Mouse (Mus musculus): ENCODE measurements around the gene Tpsb2. TPM values are rescaled to one million over a fixed set of nuclear protein-coding genes. Genes with fewer than 3 reads are reported as not detected.

Gene Tpsb2
- polyA plus RNA-seq, 1 experiment from 2014 or later: not detected

- Histone ChIP-seq H3K9ac (ENCODE audit: low read length) (no peak overlapping the region), H3K4me1 (ENCODE audit: control insufficient read depth, insufficient read depth, low read length) (peaks cover 39% of the 10 kb centered on the region), H3K36me3 (ENCODE audit: control insufficient read depth, insufficient read depth, low read length) (no peaks in the 10 kb centered on the region)
Observed at GRCm38 (mm10) chr17:25401491-25401890, 35.4 kb downstream of the Tpsb2 start.

GRCm38 (mm10) chr17:25402224-25402623 lies 36.1 kb downstream of the Tpsb2 start:
- no peak overlapping the region for H3K27ac ChIP-seq (ENCODE audit: low read depth, low read length)
- 85% methylated on average over 13 of the region's 13 CpGs for WGBS

More at GRCm38 (mm10) chr17:25401491-25401890, 35.4 kb downstream of the Tpsb2 start:
- Histone ChIP-seq H3K27me3 (ENCODE audit: control insufficient read depth, insufficient read depth, low read length) (no peaks in the 10 kb centered on the region), H3K27ac (ENCODE audit: low read depth, low read length) (no peak overlapping the region), H3K9me3 (ENCODE audit: control insufficient read depth, low read length) (no peaks in the 10 kb centered on the region), H3K4me3 (ENCODE audit: low read depth, low read length) (no peak overlapping the region), H3K4me2 (no peak overlapping the region)
- no peak for DNase-seq (ENCODE audit: low spot score, missing footprints)
- no peak for ATAC-seq (ENCODE audit: low FRiP score)
- 13% methylated on average over 4 of the region's 4 CpGs for whole genome bisulfite sequencing

GRCm38 (mm10) chr17:25404190-25404589 lies 38.1 kb downstream of the Tpsb2 start:
- no peak for DNase-seq (ENCODE audit: low spot score, missing footprints)
- H3K9me3 ChIP-seq (ENCODE audit: control insufficient read depth, low read length): no peaks in the 10 kb centered on the region
- no peak overlapping the region for H3K9ac ChIP-seq (ENCODE audit: low read length)
- ATAC-seq (ENCODE audit: low FRiP score): no peak
- H3K4me2 ChIP-seq: no peak overlapping the region
- no peak overlapping the region for H3K4me3 ChIP-seq (ENCODE audit: low read depth, low read length)
- 29% methylated on average over 3 of the region's 3 CpGs for WGBS
- H3K27ac ChIP-seq (ENCODE audit: low read depth, low read length): peak overlapping the region; percentile 40
- H3K36me3 ChIP-seq (ENCODE audit: control insufficient read depth, insufficient read depth, low read length): no peaks in the 10 kb centered on the region
- H3K27me3 ChIP-seq (ENCODE audit: control insufficient read depth, insufficient read depth, low read length): no peaks in the 10 kb centered on the region
- peaks cover 53% of the 10 kb centered on the region for H3K4me1 ChIP-seq (ENCODE audit: control insufficient read depth, insufficient read depth, low read length)

More at GRCm38 (mm10) chr17:25402224-25402623, 36.1 kb downstream of the Tpsb2 start:
- Histone ChIP-seq H3K36me3 (ENCODE audit: control insufficient read depth, insufficient read depth, low read length) (no peaks in the 10 kb centered on the region), H3K4me3 (ENCODE audit: low read depth, low read length) (no peak overlapping the region), H3K9me3 (ENCODE audit: control insufficient read depth, low read length) (no peaks in the 10 kb centered on the region), H3K9ac (ENCODE audit: low read length) (no peak overlapping the region), H3K4me1 (ENCODE audit: control insufficient read depth, insufficient read depth, low read length) (peaks cover 46% of the 10 kb centered on the region), H3K27me3 (ENCODE audit: control insufficient read depth, insufficient read depth, low read length) (no peaks in the 10 kb centered on the region), H3K4me2 (no peak overlapping the region)
- DNase-seq (ENCODE audit: low spot score, missing footprints) (no peak), ATAC-seq (ENCODE audit: low FRiP score) (no peak)

- DNase-seq (ENCODE audit: low spot score, missing footprints): no peak
- H3K9me3 ChIP-seq (ENCODE audit: control insufficient read depth, low read length): no peaks in the 10 kb centered on the region
- WGBS: 14% methylated on average over 9 of the region's 10 CpGs
- H3K4me1 ChIP-seq (ENCODE audit: control insufficient read depth, insufficient read depth, low read length): peaks cover 51% of the 10 kb centered on the region
- peak overlapping the region; percentile 14; the same call in 1 of the 2 replicates for H3K9ac ChIP-seq (ENCODE audit: low read length)
- H3K27me3 ChIP-seq (ENCODE audit: control insufficient read depth, insufficient read depth, low read length): no peaks in the 10 kb centered on the region; the same call in 1 of the 2 replicates
- no peak overlapping the region for H3K4me2 ChIP-seq
- H3K36me3 ChIP-seq (ENCODE audit: control insufficient read depth, insufficient read depth, low read length): no peaks in the 10 kb centered on the region
- peak overlapping the region; percentile 52 for H3K27ac ChIP-seq (ENCODE audit: low read depth, low read length)
- no peak overlapping the region for H3K4me3 ChIP-seq (ENCODE audit: low read depth, low read length)
- ATAC-seq (ENCODE audit: low FRiP score): peak; percentile 70
Observed at GRCm38 (mm10) chr17:25405224-25405895, 39.3 kb downstream of the Tpsb2 start.

- peak; percentile 22; the same call in 1 of the 2 replicates for ATAC-seq (ENCODE audit: low FRiP score)
- 16% methylated on average over 6 of the region's 6 CpGs for WGBS
Observed at GRCm38 (mm10) chr17:25406011-25406441, 39.9 kb downstream of the Tpsb2 start.

GRCm38 (mm10) chr17:25407352-25407751 lies 41.2 kb downstream of the Tpsb2 start:
- no peak for ATAC-seq (ENCODE audit: low FRiP score)
- H3K27me3 ChIP-seq (ENCODE audit: control insufficient read depth, insufficient read depth, low read length): no peaks in the 10 kb centered on the region; the same call in 1 of the 2 replicates
- peaks cover 40% of the 10 kb centered on the region for H3K4me1 ChIP-seq (ENCODE audit: control insufficient read depth, insufficient read depth, low read length)
- H3K9me3 ChIP-seq (ENCODE audit: control insufficient read depth, low read length): no peaks in the 10 kb centered on the region
- H3K4me2 ChIP-seq: no peak overlapping the region
- no peak for DNase-seq (ENCODE audit: low spot score, missing footprints)
- 62% methylated on average over 4 of the region's 4 CpGs for WGBS
- H3K4me3 ChIP-seq (ENCODE audit: low read depth, low read length): no peak overlapping the region
- H3K27ac ChIP-seq (ENCODE audit: low read depth, low read length): no peak overlapping the region; the same call in 1 of the 2 replicates
- no peaks in the 10 kb centered on the region for H3K36me3 ChIP-seq (ENCODE audit: control insufficient read depth, insufficient read depth, low read length)
- 0 out of 2 replicates have a peak overlapping the region, but pooled peaks have one; percentile 10 for H3K9ac ChIP-seq (ENCODE audit: low read length)

More at GRCm38 (mm10) chr17:25406011-25406441, 39.9 kb downstream of the Tpsb2 start:
- Histone ChIP-seq H3K9ac (ENCODE audit: low read length) (peak overlapping the region; percentile 14; the same call in 1 of the 2 replicates), H3K36me3 (ENCODE audit: control insufficient read depth, insufficient read depth, low read length) (no peaks in the 10 kb centered on the region), H3K4me2 (no peak overlapping the region), H3K27ac (ENCODE audit: low read depth, low read length) (peak overlapping the region; percentile 52), H3K4me3 (ENCODE audit: low read depth, low read length) (no peak overlapping the region), H3K9me3 (ENCODE audit: control insufficient read depth, low read length) (no peaks in the 10 kb centered on the region), H3K27me3 (ENCODE audit: control insufficient read depth, insufficient read depth, low read length) (no peaks in the 10 kb centered on the region; the same call in 1 of the 2 replicates), H3K4me1 (ENCODE audit: control insufficient read depth, insufficient read depth, low read length) (peaks cover 51% of the 10 kb centered on the region)
- no peak for DNase-seq (ENCODE audit: low spot score, missing footprints)

GRCm38 (mm10) chr17:25408302-25408999 lies 42.3 kb downstream of the Tpsb2 start:
- Histone ChIP-seq H3K9ac (ENCODE audit: low read length) (no peak overlapping the region), H3K4me3 (ENCODE audit: low read depth, low read length) (no peak overlapping the region), H3K36me3 (ENCODE audit: control insufficient read depth, insufficient read depth, low read length) (no peaks in the 10 kb centered on the region), H3K4me2 (no peak overlapping the region), H3K27ac (ENCODE audit: low read depth, low read length) (no peak overlapping the region), H3K4me1 (ENCODE audit: control insufficient read depth, insufficient read depth, low read length) (peaks cover 40% of the 10 kb centered on the region), H3K27me3 (ENCODE audit: control insufficient read depth, insufficient read depth, low read length) (no peaks in the 10 kb centered on the region; the same call in 1 of the 2 replicates), H3K9me3 (ENCODE audit: control insufficient read depth, low read length) (no peaks in the 10 kb centered on the region)
- no peak for ATAC-seq (ENCODE audit: low FRiP score)
- WGBS: 76% methylated on average over 7 of the region's 7 CpGs
- DNase-seq (ENCODE audit: low spot score, missing footprints): no peak

GRCm38 (mm10) chr17:25409621-25410020 lies 43.5 kb downstream of the Tpsb2 start:
- WGBS: 72% methylated on average over 7 of the region's 7 CpGs
- no peak for DNase-seq (ENCODE audit: low spot score, missing footprints)
- H3K4me2 ChIP-seq: no peak overlapping the region
- no peak overlapping the region for H3K4me3 ChIP-seq (ENCODE audit: low read depth, low read length)
- H3K36me3 ChIP-seq (ENCODE audit: control insufficient read depth, insufficient read depth, low read length): no peaks in the 10 kb centered on the region
- H3K27me3 ChIP-seq (ENCODE audit: control insufficient read depth, insufficient read depth, low read length): no peaks in the 10 kb centered on the region; the same call in 1 of the 2 replicates
- H3K4me1 ChIP-seq (ENCODE audit: control insufficient read depth, insufficient read depth, low read length): peaks cover 34% of the 10 kb centered on the region
- no peak overlapping the region for H3K27ac ChIP-seq (ENCODE audit: low read depth, low read length)
- no peaks in the 10 kb centered on the region for H3K9me3 ChIP-seq (ENCODE audit: control insufficient read depth, low read length)
- no peak overlapping the region for H3K9ac ChIP-seq (ENCODE audit: low read length)
- no peak for ATAC-seq (ENCODE audit: low FRiP score)

- no peaks in the 10 kb centered on the region; the same call in 1 of the 2 replicates for H3K27me3 ChIP-seq (ENCODE audit: control insufficient read depth, insufficient read depth, low read length)
Observed at GRCm38 (mm10) chr17:25410180-25410579, 44.1 kb downstream of the Tpsb2 start.

More at GRCm38 (mm10) chr17:25410180-25410579, 44.1 kb downstream of the Tpsb2 start:
- no peak overlapping the region for H3K9ac ChIP-seq (ENCODE audit: low read length)
- no peak overlapping the region for H3K4me2 ChIP-seq
- DNase-seq (ENCODE audit: low spot score, missing footprints) (no peak), ATAC-seq (ENCODE audit: low FRiP score) (no peak)
- H3K4me1 ChIP-seq (ENCODE audit: control insufficient read depth, insufficient read depth, low read length): peaks cover 34% of the 10 kb centered on the region
- H3K36me3 ChIP-seq (ENCODE audit: control insufficient read depth, insufficient read depth, low read length): no peaks in the 10 kb centered on the region
- H3K27ac ChIP-seq (ENCODE audit: low read depth, low read length): no peak overlapping the region
- WGBS: 87% methylated on average over 6 of the region's 6 CpGs
- no peak overlapping the region for H3K4me3 ChIP-seq (ENCODE audit: low read depth, low read length)
- H3K9me3 ChIP-seq (ENCODE audit: control insufficient read depth, low read length): no peaks in the 10 kb centered on the region

All from midbrain, embryonic 11.5 days (tissue).